Mouse (Mus musculus) T-helper 1 cell (primary cell): ENCODE results near the gene Eloa.

ENCODE experiments used
- in situ Hi-C: fragments of 300-600 bp; cut with MboI, MseI; formaldehyde crosslinking; loops from one replicate; pipeline ENCODE4 v1.15.1; 2025; ENCODE audit warnings: high pct_unique_total_duplicates

The Eloa gene

GRCm38 (mm10) chr4:135955886-135956285 is 65.7 kb downstream of the Eloa start:
- in situ Hi-C loops = no loop called here

GRCm38 (mm10) chr4:135954241-135954640 is 67.3 kb downstream of the Eloa start:
- in situ Hi-C loops = no loop called here
